Mouse (Mus musculus) megakaryocyte, embryonic 14.5 days (primary cell): ENCODE data around the gene Dact2. TPM values are rescaled to one million over a fixed set of nuclear protein-coding genes. Genes with fewer than 3 reads are reported as not detected.

Source experiments
- H3K27me3 ChIP-seq: replicated peaks from 2 replicates; pipeline ENCODE3; 2012; ENCODE audit warnings: inconsistent platforms
- H3K36me3 ChIP-seq: replicated peaks from 2 replicates; pipeline ENCODE3; 2012; ENCODE audit warnings: low read length, inconsistent platforms, mixed read lengths
- H3K4me1 ChIP-seq: 2 replicates; pipeline ENCODE4 v1.6.1; 2012; ENCODE audit warnings: inconsistent platforms
- H3K4me3 ChIP-seq: replicated peaks from 2 replicates; pipeline ENCODE3; 2012; ENCODE audit warnings: moderate library complexity, mild to moderate bottlenecking, inconsistent platforms
- H3K9me3 ChIP-seq: 2 replicates; pipeline ENCODE4 v1.6.1; 2012; ENCODE audit warnings: inconsistent platforms
- FLI1 ChIP-seq: IDR thresholded peaks from 2 replicates; pipeline ENCODE4 v1.6.1; 2012; ENCODE audit warnings: low read length, inconsistent platforms, mixed read lengths
- GATA1 ChIP-seq: IDR thresholded peaks from 3 replicates; pipeline ENCODE4 v1.6.1; 2012; ENCODE audit warnings: mixed read lengths, low read length, inconsistent platforms, borderline replicate concordance
- polyA plus RNA-seq: library from polyadenylated mRNA; stranded (reverse); fragments of >175 nt; gene quantifications from 2 replicates; pipeline ENCODE4 v1.2.3, GENCODE M21; 2012; ENCODE audit warnings: low replicate concordance; ENCODE audit not compliant: insufficient read depth

The Dact2 gene
- polyA plus RNA-seq, 1 experiment: 0.19 TPM

- Histone ChIP-seq H3K9me3 (no peaks in the 10 kb centered on the region), H3K4me3 (no peak overlapping the region), H3K4me1 (peaks cover 51% of the 10 kb centered on the region), H3K27me3 (no peaks in the 10 kb centered on the region), H3K36me3 (no peaks in the 10 kb centered on the region)
- TF ChIP-seq FLI1: no peak
- TF ChIP-seq GATA1: no peak
Measured at GRCm38 (mm10) chr17:14167594-14167993, 36.5 kb downstream of the Dact2 start.

- Histone ChIP-seq H3K4me1 (peaks cover 44% of the 10 kb centered on the region), H3K27me3 (peaks cover 1% of the 10 kb centered on the region), H3K9me3 (no peaks in the 10 kb centered on the region), H3K4me3 (no peak overlapping the region), H3K36me3 (no peaks in the 10 kb centered on the region)
- TF ChIP-seq GATA1: no peak
- no peak for TF ChIP-seq FLI1
Measured at GRCm38 (mm10) chr17:14166746-14167432, 37.2 kb downstream of the Dact2 start.

GRCm38 (mm10) chr17:14165934-14166610 lies 38.0 kb downstream of the Dact2 start:
- Histone ChIP-seq H3K4me3 (no peak overlapping the region), H3K27me3 (peaks cover 6% of the 10 kb centered on the region), H3K9me3 (no peaks in the 10 kb centered on the region), H3K4me1 (peaks cover 46% of the 10 kb centered on the region), H3K36me3 (no peaks in the 10 kb centered on the region)
- no peak for TF ChIP-seq FLI1
- TF ChIP-seq GATA1: no peak

GRCm38 (mm10) chr17:14165332-14165876 lies 38.7 kb downstream of the Dact2 start:
- TF ChIP-seq GATA1 (no peak), FLI1 (no peak)
- H3K9me3 ChIP-seq: no peaks in the 10 kb centered on the region
- peaks cover 6% of the 10 kb centered on the region for H3K27me3 ChIP-seq
- no peak overlapping the region for H3K4me3 ChIP-seq
- H3K36me3 ChIP-seq: no peaks in the 10 kb centered on the region
- peaks cover 50% of the 10 kb centered on the region for H3K4me1 ChIP-seq

GRCm38 (mm10) chr17:14160846-14161245 lies 43.3 kb downstream of the Dact2 start:
- no peak for TF ChIP-seq FLI1
- no peak for TF ChIP-seq GATA1
- peaks cover 17% of the 10 kb centered on the region for H3K27me3 ChIP-seq
- no peaks in the 10 kb centered on the region for H3K36me3 ChIP-seq
- H3K4me1 ChIP-seq: peaks cover 31% of the 10 kb centered on the region
- 0 out of 2 replicates have a peak, but pooled peaks cover 6% of the 10 kb centered on the region for H3K9me3 ChIP-seq
- H3K4me3 ChIP-seq: no peak overlapping the region

GRCm38 (mm10) chr17:14157779-14158195 lies 46.3 kb downstream of the Dact2 start:
- no peaks in the 10 kb centered on the region for H3K36me3 ChIP-seq
- H3K4me1 ChIP-seq: peaks cover 45% of the 10 kb centered on the region
- no peak overlapping the region for H3K4me3 ChIP-seq
- H3K9me3 ChIP-seq: 0 out of 2 replicates have a peak, but pooled peaks cover 7% of the 10 kb centered on the region
- TF ChIP-seq GATA1 (no peak), FLI1 (no peak)
- H3K27me3 ChIP-seq: peaks cover 19% of the 10 kb centered on the region

Other genes starting within 250 kb of the Dact2 start
- not detected in 2 replicates for gene Gm7356, start 200.6 kb downstream of the Dact2 start, polyA plus RNA-seq
- 1.1 TPM in 1 of 2 replicates, not detected in the other for gene Gm7358, start 144.8 kb downstream of the Dact2 start, polyA plus RNA-seq
- not detected in 2 replicates for gene Smoc2, start 75.2 kb upstream of the Dact2 start, polyA plus RNA-seq